Mouse (Mus musculus) lung, embryonic 16.5 days (tissue): ENCODE data around the gene Hoxa1. TPM values are rescaled to one million over a fixed set of nuclear protein-coding genes. Genes with fewer than 3 reads are reported as not detected.

Experiments used
- ATAC-seq: fragments of 200-750 bp; cut with Nextera tagmentation; 2 replicates; pipeline ENCODE4 v1.8.0; 2017; ENCODE audit warnings: low read depth, mild to moderate bottlenecking, moderate library complexity
- H3K27ac ChIP-seq: fragments of 300-500 bp; sonication (generic); 2 replicates; pipeline ENCODE4 v1.5.1; 2014; ENCODE audit warnings: mild to moderate bottlenecking, control low read depth, low read length
- H3K27me3 ChIP-seq: fragments of 300-500 bp; sonication (generic); 2 replicates; pipeline ENCODE4 v1.6.1; 2014; ENCODE audit warnings: low read depth, low read length, mixed read lengths; ENCODE audit not compliant: control insufficient read depth, insufficient read depth
- H3K36me3 ChIP-seq: fragments of 300-500 bp; sonication (generic); 2 replicates; pipeline ENCODE4 v1.6.1; 2014; ENCODE audit warnings: low read length; ENCODE audit not compliant: control insufficient read depth, insufficient read depth
- H3K4me1 ChIP-seq: fragments of 300-500 bp; sonication (generic); replicated peaks from 2 replicates; pipeline ENCODE4 v1.6.1; 2014; ENCODE audit warnings: low read length, mixed read lengths; ENCODE audit not compliant: control insufficient read depth, insufficient read depth
- H3K4me2 ChIP-seq: fragments of 300-500 bp; sonication (generic); 2 replicates; pipeline ENCODE4 v1.6.1; 2014; ENCODE audit warnings: low read depth, low read length, control low read depth
- H3K4me3 ChIP-seq: fragments of 300-500 bp; sonication (generic); 2 replicates; pipeline ENCODE4 v1.5.1; 2014; ENCODE audit warnings: mild to moderate bottlenecking, low read length, control low read depth
- H3K9ac ChIP-seq: fragments of 300-500 bp; sonication (generic); 2 replicates; pipeline ENCODE4 v1.6.1; 2014; ENCODE audit warnings: low read length, control low read depth
- H3K9me3 ChIP-seq: fragments of 300-500 bp; sonication (generic); 2 replicates; pipeline ENCODE4 v1.6.1; 2016; ENCODE audit warnings: low read length; ENCODE audit not compliant: control insufficient read depth
- WGBS: fragments of 180-500 bp; shearing (Covaris S2); extraction: QIAGEN DNeasy Blood & Tissue Kit; methylation state at CpG from one replicate; pipeline ENCODE4 v1.1.7; 2014; 5-methylcytosine and 5-hydroxymethylcytosine counted together
- polyA plus RNA-seq: library from polyadenylated mRNA; unstranded; fragments of >200 nt; fragmentation: Nextera tagmentation; extraction: Ambion mirVana; gene quantifications from 2 replicates; pipeline ENCODE4 v1.2.1, GENCODE M21; 2015

Hoxa1 gene
- polyA plus RNA-seq, 1 experiment from 2014 or later: 1.4 TPM

DNA sequence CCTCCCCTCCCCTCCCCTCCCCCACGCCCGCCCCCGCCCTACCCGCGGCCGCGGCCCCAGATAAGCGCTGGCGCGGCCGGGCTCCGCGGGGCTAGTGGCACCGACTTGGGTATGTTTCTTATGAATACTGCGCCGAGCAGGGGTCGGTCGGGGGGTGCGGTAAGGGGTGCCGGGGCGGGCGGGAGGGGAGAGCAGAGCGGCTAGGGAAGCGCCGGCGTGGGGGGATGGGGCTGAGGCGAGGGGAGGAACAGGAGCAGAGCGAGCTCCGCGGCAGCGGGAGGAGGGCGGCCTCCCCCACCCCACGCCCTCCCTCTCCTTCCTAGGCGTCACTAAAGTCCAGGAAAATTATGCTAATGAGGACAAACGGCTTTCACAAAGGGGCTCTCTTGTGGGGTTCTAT is 17.7 kb upstream of the Hoxa1 start:
- 0% methylated on average over 22 of the region's 35 CpGs for WGBS
- Histone ChIP-seq H3K27me3 (peaks cover 38% of the 10 kb centered on the region), H3K36me3 (no peaks in the 10 kb centered on the region), H3K9me3 (no peaks in the 10 kb centered on the region), H3K4me2 (peak overlapping the region; percentile 57), H3K9ac (peak overlapping the region; percentile 75), H3K27ac (peak overlapping the region; percentile 97), H3K4me3 (peak overlapping the region; percentile 65), H3K4me1 (peaks cover 18% of the 10 kb centered on the region)
- ATAC-seq: peak; percentile 58

DNA sequence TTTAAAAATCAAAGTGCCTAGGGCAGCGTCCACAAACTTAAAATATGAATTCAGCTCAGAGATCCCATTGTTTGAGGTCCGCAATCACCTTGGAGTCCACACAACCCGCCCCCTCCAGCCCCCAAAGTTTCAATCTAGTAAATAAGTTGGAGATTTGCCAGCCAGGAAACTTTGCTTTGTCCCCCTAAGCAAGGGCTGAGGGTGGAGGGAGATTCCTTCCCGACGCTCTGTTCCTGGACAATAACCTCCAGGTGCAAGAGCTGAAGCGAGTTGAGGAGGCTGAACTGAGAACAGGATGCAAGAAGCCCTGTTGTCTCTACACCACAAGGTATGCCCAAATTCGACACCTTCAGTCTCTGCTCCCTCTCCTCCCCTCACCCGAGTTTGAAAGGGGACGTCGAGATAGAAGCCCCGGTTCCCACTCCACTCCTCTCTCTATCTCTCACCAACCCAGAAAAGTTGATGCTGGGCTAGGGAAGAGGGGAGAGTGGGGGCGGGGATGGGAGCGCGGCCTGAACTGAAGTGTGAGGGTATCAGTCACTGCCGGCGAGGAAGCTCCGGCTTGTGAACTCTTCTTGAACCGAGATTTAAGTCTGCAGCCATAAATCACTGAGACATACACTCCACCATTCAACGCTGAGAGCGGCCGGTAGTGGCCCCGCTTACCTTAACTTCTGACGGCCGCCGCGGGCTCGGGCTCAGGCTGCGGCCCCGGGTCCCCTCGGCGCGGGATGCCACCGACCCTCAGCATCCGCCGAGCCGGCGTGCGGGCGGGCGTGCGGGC is 17.0 kb upstream of the Hoxa1 start:
- Histone ChIP-seq H3K4me1 (peaks cover 18% of the 10 kb centered on the region), H3K27ac (peak overlapping the region; percentile 97), H3K36me3 (no peaks in the 10 kb centered on the region), H3K27me3 (peaks cover 38% of the 10 kb centered on the region), H3K9ac (peak overlapping the region; percentile 75), H3K4me3 (peak overlapping the region; percentile 65), H3K9me3 (no peaks in the 10 kb centered on the region), H3K4me2 (peak overlapping the region; percentile 57)
- peak; percentile 39 for ATAC-seq
- 1% methylated on average over 41 of the region's 41 CpGs for WGBS

DNA sequence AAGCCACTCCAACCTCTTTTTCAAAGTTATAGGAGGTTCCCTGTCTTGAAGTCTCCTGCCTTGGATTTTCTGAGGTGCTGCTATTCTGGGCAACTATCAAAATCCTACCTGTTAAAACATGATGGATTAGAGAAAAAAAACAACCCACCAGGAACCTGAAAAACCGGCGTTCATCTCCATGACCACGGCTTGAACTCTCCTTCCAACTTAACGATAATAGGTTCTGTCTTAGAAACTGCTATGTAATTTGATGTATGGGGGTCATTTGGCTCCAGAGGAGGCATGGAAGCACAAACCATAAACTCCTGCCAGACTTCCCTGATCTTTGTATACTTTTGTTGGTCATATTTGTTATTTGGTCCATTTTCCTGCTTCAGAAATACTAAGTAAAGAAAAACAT is 15.5 kb upstream of the Hoxa1 start:
- Histone ChIP-seq H3K9me3 (no peaks in the 10 kb centered on the region), H3K4me2 (peak overlapping the region; percentile 66), H3K4me3 (peak overlapping the region; percentile 48), H3K36me3 (no peaks in the 10 kb centered on the region), H3K9ac (peak overlapping the region; percentile 69), H3K4me1 (peaks cover 22% of the 10 kb centered on the region), H3K27ac (peak overlapping the region; percentile 90), H3K27me3 (peaks cover 39% of the 10 kb centered on the region)
- WGBS: 6% methylated on average over 4 of the region's 4 CpGs
- no peak for ATAC-seq

DNA sequence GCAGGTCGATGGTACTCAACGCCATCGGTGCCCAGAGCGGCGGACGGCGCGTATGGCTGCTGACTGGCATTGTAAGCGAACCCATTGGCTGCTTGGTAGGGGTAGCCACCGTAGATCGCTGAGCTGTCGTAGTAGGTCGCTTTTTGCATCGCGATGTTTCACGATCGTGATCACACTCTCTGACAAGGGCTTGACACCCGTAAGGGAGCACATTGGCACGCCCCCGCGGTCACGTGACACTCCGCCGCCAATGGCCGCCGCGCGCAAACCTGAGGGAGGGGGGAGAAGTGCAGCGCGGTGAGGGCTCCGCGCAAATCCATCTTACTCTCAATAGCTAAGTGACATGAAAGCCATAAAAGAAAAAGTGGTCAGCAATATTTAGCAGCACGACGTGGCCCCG is 14.4 kb upstream of the Hoxa1 start:
- under 1% methylated on average over 35 of the region's 35 CpGs for WGBS
- Histone ChIP-seq H3K9me3 (no peaks in the 10 kb centered on the region), H3K9ac (peak overlapping the region; percentile 69), H3K4me1 (peaks cover 22% of the 10 kb centered on the region), H3K36me3 (no peaks in the 10 kb centered on the region), H3K27me3 (peaks cover 39% of the 10 kb centered on the region), H3K4me3 (peak overlapping the region; percentile 48), H3K27ac (peak overlapping the region; percentile 90), H3K4me2 (peak overlapping the region; percentile 66)
- ATAC-seq: peak; percentile 79

DNA sequence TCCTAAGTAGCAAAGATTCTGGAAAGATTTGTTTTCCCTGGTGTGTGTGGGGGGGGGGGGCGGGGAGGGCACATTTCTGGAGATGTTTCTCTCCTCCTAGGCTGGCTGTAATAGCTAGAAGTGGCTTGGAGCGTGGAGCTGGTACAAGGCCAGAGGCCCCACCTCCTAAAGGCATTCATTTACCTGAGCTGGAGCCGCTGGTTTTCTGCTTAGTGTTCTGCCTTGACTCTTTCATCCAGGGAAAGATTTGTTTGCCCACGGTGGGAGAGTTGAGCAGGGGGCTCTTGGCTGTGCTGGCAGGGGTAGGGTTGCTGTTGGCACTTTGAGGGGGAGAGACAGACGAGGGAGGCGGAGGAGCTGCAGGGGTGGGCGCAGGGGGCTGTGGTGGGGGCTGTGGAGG is 13.8 kb upstream of the Hoxa1 start:
- peak overlapping the region; percentile 90 for H3K27ac ChIP-seq
- 15% methylated on average over 6 of the region's 7 CpGs for WGBS
- H3K27me3 ChIP-seq: peaks cover 39% of the 10 kb centered on the region
- peak overlapping the region; percentile 66 for H3K4me2 ChIP-seq
- no peak for ATAC-seq
- H3K4me1 ChIP-seq: peaks cover 22% of the 10 kb centered on the region
- H3K36me3 ChIP-seq: no peaks in the 10 kb centered on the region
- H3K9me3 ChIP-seq: no peaks in the 10 kb centered on the region
- H3K9ac ChIP-seq: peak overlapping the region; percentile 65
- H3K4me3 ChIP-seq: peak overlapping the region; percentile 48

DNA sequence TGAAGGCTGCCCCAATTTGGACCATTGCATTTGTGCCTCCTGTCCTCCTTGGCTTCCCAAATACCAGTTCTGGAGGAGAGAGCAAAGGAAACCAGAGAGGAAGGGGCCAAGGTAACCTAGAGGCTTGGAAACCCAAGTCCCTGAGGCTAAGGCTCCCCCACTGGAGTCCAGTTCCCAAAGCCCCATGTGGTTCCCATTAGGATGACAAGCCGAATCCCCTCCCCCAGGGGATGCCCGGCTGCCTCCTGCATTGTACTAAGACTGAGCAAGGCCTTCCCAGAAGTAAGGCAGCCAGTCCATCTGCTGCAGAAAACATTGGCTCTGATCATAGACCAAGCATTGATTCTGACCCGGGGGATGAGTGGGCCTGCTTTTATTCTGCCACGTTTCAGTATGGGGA is 13.2 kb upstream of the Hoxa1 start:
- no peak overlapping the region for H3K4me3 ChIP-seq
- no peaks in the 10 kb centered on the region for H3K9me3 ChIP-seq
- WGBS: 7% methylated on average over 4 of the region's 4 CpGs
- no peak for ATAC-seq
- peak overlapping the region; percentile 65 for H3K9ac ChIP-seq
- peak overlapping the region; percentile 90 for H3K27ac ChIP-seq
- peaks cover 25% of the 10 kb centered on the region for H3K4me1 ChIP-seq
- H3K36me3 ChIP-seq: no peaks in the 10 kb centered on the region
- peaks cover 43% of the 10 kb centered on the region for H3K27me3 ChIP-seq
- peak overlapping the region; percentile 66; the same call in 1 of the 2 replicates for H3K4me2 ChIP-seq

DNA sequence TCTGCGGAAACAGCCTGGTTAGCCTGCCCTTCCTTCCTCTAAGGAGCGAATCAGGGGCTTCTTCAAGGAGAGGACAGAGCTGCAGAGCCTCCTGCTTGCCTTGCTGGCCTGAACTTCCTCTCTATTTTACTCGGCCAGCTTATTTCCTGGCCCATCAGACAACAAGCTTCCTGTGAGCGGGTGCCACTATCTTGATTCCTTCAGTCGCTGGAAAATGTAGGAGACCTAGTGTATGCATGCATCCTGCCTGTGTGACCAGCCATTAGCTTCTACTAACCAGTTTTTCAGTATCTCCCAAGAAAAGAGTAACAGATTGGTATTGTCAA is 12.7 kb upstream of the Hoxa1 start:
- H3K9ac ChIP-seq: peak overlapping the region; percentile 76
- H3K9me3 ChIP-seq: no peaks in the 10 kb centered on the region
- 13% methylated on average over 5 of the region's 5 CpGs for WGBS
- peaks cover 25% of the 10 kb centered on the region for H3K4me1 ChIP-seq
- peak overlapping the region; percentile 65 for H3K4me2 ChIP-seq
- peak overlapping the region; percentile 35 for H3K4me3 ChIP-seq
- peaks cover 44% of the 10 kb centered on the region for H3K27me3 ChIP-seq
- peak overlapping the region; percentile 90 for H3K27ac ChIP-seq
- no peak for ATAC-seq
- no peaks in the 10 kb centered on the region for H3K36me3 ChIP-seq

DNA sequence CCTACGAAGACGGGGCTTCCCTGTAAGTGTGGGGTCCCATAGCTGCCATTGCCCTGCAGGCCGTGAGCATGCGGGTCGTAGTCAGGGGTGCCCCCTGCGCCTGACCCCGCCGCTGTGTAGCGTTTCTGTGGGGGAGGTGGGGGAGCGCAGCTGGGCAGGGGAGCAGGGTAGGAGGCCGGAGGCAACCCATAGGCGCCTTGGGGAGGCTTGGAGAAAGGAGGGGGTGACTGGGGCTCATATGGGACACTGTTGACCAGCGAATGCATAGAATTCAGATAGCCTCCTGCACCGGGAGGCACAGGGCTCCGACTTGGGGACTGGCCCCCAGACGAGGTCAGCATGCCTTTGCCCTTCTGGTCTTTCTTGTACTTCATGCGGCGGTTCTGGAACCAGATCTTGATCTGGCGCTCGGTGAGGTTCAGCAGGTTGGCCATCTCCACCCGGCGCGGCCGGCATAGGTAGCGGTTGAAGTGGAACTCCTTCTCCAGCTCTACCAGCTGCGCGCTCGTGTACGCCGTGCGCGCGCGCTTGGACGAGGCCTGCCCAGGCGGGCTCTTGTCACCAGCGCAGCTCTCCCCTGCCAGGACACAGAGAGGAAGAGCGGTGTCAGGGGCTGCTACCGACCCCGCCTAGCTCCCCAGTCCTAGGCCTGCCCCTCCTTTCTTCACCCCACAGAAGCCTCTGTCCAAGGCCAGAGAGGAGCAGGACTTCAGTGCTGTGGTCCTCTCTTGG is 12.2 kb upstream of the Hoxa1 start:
- peaks cover 25% of the 10 kb centered on the region for H3K4me1 ChIP-seq
- WGBS: 6% methylated on average over 40 of the region's 40 CpGs
- H3K4me2 ChIP-seq: peak overlapping the region; percentile 65
- H3K4me3 ChIP-seq: peak overlapping the region; percentile 35
- no peaks in the 10 kb centered on the region for H3K36me3 ChIP-seq
- H3K27ac ChIP-seq: peak overlapping the region; percentile 90
- H3K9ac ChIP-seq: peak overlapping the region; percentile 76
- no peaks in the 10 kb centered on the region for H3K9me3 ChIP-seq
- H3K27me3 ChIP-seq: peaks cover 42% of the 10 kb centered on the region
- ATAC-seq: peak; percentile 58

DNA sequence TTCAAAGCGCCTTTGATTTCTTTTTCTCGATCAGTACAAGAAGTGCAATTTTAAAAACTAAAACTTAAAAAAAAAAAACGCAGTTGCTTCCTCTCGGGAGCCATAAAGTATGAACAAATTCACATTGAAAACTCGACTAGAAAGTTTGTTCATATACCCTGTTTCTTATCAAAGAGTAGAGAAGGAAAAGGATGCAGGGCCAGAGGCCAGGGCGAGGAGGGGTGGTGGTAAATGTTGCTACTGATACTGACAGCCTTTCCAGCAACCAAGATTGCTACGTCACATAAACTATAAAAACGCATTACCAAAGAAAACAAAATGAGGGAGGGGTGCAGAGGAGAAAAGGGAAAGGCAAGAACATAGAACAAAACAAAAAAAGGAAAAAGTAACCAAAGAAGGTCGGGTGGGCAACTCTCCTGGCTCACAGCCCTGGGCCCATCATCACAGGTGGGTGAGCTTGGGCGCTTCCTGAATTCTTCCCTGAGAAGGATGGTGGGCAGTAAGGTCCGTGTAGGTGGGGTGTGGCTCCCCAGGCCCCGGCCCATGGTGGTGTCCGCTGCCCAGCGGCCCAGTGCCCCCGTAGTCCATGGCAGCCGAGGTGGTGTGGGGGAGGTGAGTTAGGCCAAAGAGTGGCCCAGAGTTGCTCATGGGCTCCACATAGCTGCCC is 11.5 kb upstream of the Hoxa1 start:
- no peaks in the 10 kb centered on the region for H3K9me3 ChIP-seq
- H3K9ac ChIP-seq: peak overlapping the region; percentile 76
- peaks cover 25% of the 10 kb centered on the region for H3K4me1 ChIP-seq
- no peak for ATAC-seq
- H3K36me3 ChIP-seq: no peaks in the 10 kb centered on the region
- WGBS: 17% methylated on average over 16 of the region's 16 CpGs
- H3K27ac ChIP-seq: peak overlapping the region; percentile 90
- H3K27me3 ChIP-seq: peaks cover 41% of the 10 kb centered on the region
- H3K4me2 ChIP-seq: peak overlapping the region; percentile 65
- H3K4me3 ChIP-seq: peak overlapping the region; percentile 35
